8 mouse cellular contexts compared by ENCODE assay signal in genomic region chr16:30549966-30550747, GRCm38 (mm10). TPM values are rescaled to one million over a fixed set of nuclear protein-coding genes. Genes with fewer than 3 reads are reported as not detected.
A peak's percentile ranks its signal among the peaks of the same experiment; 100 is the strongest.
DNase-seq lines count a peak whose midpoint lies in the region; ATAC-seq lines count a peak whose summit lies in the region.

No protein-coding gene starts in this region.

- peak overlapping the region; percentile 87 for H3K9ac ChIP-seq in heart, embryonic 12.5 days
- H3K9ac ChIP-seq in kidney, embryonic 15.5 days, result peak overlapping the region; percentile 79

- peaks cover 23% of the 10 kb centered on the region for H3K36me3 ChIP-seq in heart, embryonic 12.5 days
- peaks cover 14% of the 10 kb centered on the region for H3K36me3 ChIP-seq in kidney, embryonic 15.5 days

- H3K4me1 ChIP-seq in heart, embryonic 12.5 days (replicated peaks), result peaks cover 33% of the 10 kb centered on the region
- H3K4me1 ChIP-seq in kidney, embryonic 15.5 days, result peaks cover 19% of the 10 kb centered on the region

- peak overlapping the region; percentile 72 for H3K4me3 ChIP-seq in heart, embryonic 12.5 days
- H3K4me3 ChIP-seq in kidney, embryonic 15.5 days (replicated peaks), result peak overlapping the region; percentile 68

- 1% methylated on average over 63 of the region's 63 CpGs for WGBS in heart, embryonic 12.5 days
- under 1% methylated on average over 63 of the region's 63 CpGs for WGBS in kidney, embryonic 15.5 days

- H3K27ac ChIP-seq in heart, embryonic 12.5 days (ENCODE audit: poor library complexity, severe bottlenecking), result 0 out of 2 replicates have a peak overlapping the region, but pooled peaks have one; percentile 2
- 0 out of 2 replicates have a peak overlapping the region, but pooled peaks have one; percentile 25 for H3K27ac ChIP-seq in kidney, embryonic 15.5 days

- H3K9me3 ChIP-seq in heart, embryonic 12.5 days (replicated peaks), result peaks cover 15% of the 10 kb centered on the region
- peaks cover 9% of the 10 kb centered on the region; the same call in 1 of the 2 replicates for H3K9me3 ChIP-seq in kidney, embryonic 15.5 days (replicated peaks)

- peak; percentile 89 for ATAC-seq in erythroblast, adult 5-6 weeks (replicated peaks; ENCODE audit: low FRiP score, poor library complexity, severe bottlenecking)
- peak; percentile 81 for ATAC-seq in heart, embryonic 12.5 days (ENCODE audit: insufficient number of reproducible peaks, low FRiP score)
- ATAC-seq in kidney, embryonic 15.5 days (replicated peaks; ENCODE audit: low FRiP score), result peak; percentile 89

- no peaks in the 10 kb centered on the region for H3K27me3 ChIP-seq in heart, embryonic 12.5 days (replicated peaks)
- no peaks in the 10 kb centered on the region for H3K27me3 ChIP-seq in kidney, embryonic 15.5 days

- DNase-seq in CD4-positive helper T cell, adult 2 months (ENCODE audit: low read depth, low spot score), result peak; percentile 75
- DNase-seq in brain, adult 2 months (ENCODE audit: low read depth, low spot score), result peak; percentile 67
- DNase-seq in liver, result peak; percentile 77
- peak; percentile 16 to 52 for DNase-seq in monocyte, adult 2 months (ENCODE audit: low read depth in 1 of 2, low spot score in 2 of 2)
- peak; percentile 48 to 67 for DNase-seq in spleen, postnatal 14 days (ENCODE audit: low spot score in 2 of 2)

- peak overlapping the region; percentile 75 for H3K4me2 ChIP-seq in heart, embryonic 12.5 days
- peak overlapping the region; percentile 85 for H3K4me2 ChIP-seq in kidney, embryonic 15.5 days

RNA-seq across cellular contexts. Expression of gene Tmem44, which starts 0.5 kb away (rescaled TPM):
- 0.21 TPM in 1 of 2 replicates, not detected in the other for total RNA-seq in erythroblast, adult 5-6 weeks (2015; ENCODE audit: low replicate concordance)
- 0.70 and 0.77 TPM in 2 replicates for total RNA-seq in erythroblast, adult 5-6 weeks (2017; ENCODE audit: low replicate concordance)
- polyA plus RNA-seq in heart, embryonic 12.5 days (2016; fragmentation: Nextera tagmentation; extraction: Ambion mirVana), result 23.8 and 26.9 TPM in 2 replicates
- 15.0 and 18.6 TPM in 2 replicates for polyA plus RNA-seq in kidney, embryonic 15.5 days (2015; fragmentation: Nextera tagmentation; extraction: Ambion mirVana)

RNA-seq across cellular contexts. Expression of gene Lsg1, which starts 37.2 kb away (rescaled TPM):
- total RNA-seq in erythroblast, adult 5-6 weeks (2015; ENCODE audit: low replicate concordance), result 9.2 and 11.5 TPM in 2 replicates
- total RNA-seq in erythroblast, adult 5-6 weeks (2017; ENCODE audit: low replicate concordance), result 18.0 and 36.7 TPM in 2 replicates
- 42.9 and 48.1 TPM in 2 replicates for polyA plus RNA-seq in heart, embryonic 12.5 days (2016; fragmentation: Nextera tagmentation; extraction: Ambion mirVana)
- polyA plus RNA-seq in kidney, embryonic 15.5 days (2015; fragmentation: Nextera tagmentation; extraction: Ambion mirVana), result 69.4 and 73.0 TPM in 2 replicates

RNA-seq across cellular contexts. Expression of gene Fam43a, which starts 49.4 kb away (rescaled TPM):
- total RNA-seq in erythroblast, adult 5-6 weeks (2015; ENCODE audit: low replicate concordance), result 0.58 and 0.63 TPM in 2 replicates
- total RNA-seq in erythroblast, adult 5-6 weeks (2017; ENCODE audit: low replicate concordance), result 0.84 and 1.4 TPM in 2 replicates
- 14.5 and 15.4 TPM in 2 replicates for polyA plus RNA-seq in heart, embryonic 12.5 days (2016; fragmentation: Nextera tagmentation; extraction: Ambion mirVana)
- 22.5 and 25.1 TPM in 2 replicates for polyA plus RNA-seq in kidney, embryonic 15.5 days (2015; fragmentation: Nextera tagmentation; extraction: Ambion mirVana)

Comparison
In these comparisons a context has a peak if more than half of its experiments do, and no peak if none do; other contexts are left out.
1. Peak in every context shown above with its lines: DNase-seq, ATAC-seq, H3K4me3 ChIP-seq and H3K27ac ChIP-seq.